Mouse (Mus musculus): ENCODE measurements around the gene Fndc8.
"Not testable (repeated sequence)": the region's sequence is repeated elsewhere in the genome, so short reads cannot be mapped to it uniquely, and the experiment has no call there.

Gene Fndc8

GRCm38 (mm10) chr11:82920768-82921167 is 28.8 kb downstream of the Fndc8 start:
- DNase-seq, result no peak

DNA sequence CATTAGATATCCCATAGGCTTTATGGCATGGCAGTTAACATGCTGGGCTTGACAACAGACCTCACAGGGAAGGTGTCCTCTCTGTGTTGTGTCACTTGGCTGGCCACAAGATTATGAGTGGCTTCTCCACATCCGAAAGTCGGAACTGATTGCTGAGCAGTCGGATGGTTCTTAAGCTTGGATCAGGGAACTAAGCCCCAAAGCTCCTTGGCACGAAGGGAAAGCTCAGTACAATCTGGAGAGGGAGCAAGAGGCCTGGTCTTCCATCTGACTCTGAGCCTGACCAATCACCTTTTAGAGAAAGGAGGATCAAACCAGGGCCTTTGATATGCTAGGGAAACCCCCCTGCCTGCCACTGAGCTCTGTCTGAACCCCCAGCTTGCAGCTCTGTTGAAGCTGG is 29.8 kb downstream of the Fndc8 start:
- DNase-seq, result no peak

DNA sequence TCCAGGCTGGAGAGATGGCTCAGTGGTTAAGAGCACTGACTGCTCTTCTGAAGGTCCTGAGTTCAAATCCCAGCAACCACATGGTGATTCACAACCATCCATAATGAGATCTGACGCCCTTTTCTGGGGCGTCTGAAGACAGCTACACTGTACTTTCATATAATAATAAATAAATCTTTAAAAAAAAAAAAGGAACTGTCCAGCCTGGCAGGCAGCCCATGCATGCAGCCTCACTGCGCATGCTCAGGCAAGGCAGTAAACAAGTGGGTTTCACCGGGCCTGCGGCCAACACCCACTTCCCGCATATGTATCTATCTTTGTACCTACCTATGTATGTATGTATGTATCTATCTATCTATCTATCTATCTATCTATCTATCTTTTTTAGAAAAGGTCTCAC is 32.0 kb downstream of the Fndc8 start:
- not testable (repeated sequence) for DNase-seq

DNA sequence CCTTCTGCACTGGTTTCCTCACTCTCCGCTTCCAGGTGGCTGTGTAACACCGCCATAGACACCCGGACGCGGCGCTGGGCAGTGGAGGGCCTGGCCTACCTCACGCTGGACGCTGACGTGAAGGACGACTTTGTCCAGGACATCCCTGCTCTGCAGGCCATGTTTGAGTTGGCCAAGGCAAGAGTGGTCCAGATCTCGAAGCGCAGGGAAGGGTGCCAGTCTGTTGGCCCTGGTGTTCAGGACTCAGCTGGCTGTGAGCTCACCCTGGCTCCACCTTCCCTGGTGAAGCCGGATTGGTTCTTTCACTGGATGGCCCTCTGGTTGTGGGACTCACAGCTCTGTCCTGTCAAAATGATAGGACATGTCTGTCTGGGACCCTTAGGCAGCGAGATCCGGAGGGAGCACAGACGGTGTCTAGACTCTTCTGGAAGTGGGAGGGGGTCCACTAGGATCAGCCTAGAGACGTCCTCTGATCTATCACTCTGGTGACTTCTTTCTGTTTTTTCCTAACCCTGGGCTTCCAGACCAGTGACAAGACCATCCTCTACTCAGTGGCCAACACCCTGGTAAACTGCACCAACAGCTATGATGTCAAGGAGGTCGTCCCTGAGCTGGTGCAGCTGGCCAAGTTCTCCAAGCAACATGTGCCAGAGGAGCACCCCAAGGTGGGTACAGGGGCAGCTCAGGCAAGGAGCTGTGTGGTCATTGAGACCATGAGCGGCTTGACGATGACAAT is 37.1 kb downstream of the Fndc8 start:
- no peak for DNase-seq

DNA sequence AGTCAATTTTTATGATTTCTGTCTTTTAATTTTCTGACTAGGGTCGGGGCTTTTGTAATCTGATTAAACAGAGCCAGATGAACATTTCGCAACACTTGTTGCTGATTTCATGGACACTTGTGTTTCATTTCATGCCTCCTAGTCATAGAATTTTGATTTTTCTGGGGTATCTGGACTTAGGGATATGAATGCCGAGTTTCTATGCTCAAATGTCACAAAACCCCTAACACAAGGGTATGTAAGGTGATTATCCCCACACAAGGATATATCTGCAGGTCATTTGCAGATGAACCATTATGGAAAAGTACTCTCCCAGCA is 37.7 kb downstream of the Fndc8 start:
- no peak for DNase-seq

DNA sequence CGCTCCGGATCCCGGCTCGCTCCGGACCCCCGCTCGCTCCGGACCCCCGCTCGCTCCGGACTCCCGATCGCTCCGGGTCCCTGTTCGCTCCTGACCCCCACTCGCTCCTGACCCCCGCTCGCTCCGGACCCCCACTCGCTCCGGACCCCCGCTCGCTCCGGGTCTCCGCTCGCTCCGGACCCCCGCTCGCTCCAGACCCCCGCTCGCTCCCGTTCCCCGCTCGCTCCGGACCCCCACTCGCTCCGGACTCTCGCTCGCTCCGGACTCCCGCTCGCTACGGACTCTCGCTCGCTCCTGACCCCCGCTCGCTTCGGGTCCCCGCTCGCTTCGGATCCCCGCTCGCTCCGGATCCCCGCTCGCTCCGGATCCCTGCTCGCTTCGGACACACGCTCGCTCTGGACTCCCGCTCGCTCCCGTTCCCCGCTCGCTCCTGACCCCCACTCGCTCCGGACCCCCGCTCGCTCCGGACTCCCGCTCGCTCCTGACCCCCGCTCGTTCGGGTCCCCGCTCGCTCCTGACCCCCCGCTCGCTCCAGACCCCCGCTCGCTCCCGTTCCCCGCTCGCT is 38.5 kb downstream of the Fndc8 start:
- not testable (repeated sequence) for DNase-seq

DNA sequence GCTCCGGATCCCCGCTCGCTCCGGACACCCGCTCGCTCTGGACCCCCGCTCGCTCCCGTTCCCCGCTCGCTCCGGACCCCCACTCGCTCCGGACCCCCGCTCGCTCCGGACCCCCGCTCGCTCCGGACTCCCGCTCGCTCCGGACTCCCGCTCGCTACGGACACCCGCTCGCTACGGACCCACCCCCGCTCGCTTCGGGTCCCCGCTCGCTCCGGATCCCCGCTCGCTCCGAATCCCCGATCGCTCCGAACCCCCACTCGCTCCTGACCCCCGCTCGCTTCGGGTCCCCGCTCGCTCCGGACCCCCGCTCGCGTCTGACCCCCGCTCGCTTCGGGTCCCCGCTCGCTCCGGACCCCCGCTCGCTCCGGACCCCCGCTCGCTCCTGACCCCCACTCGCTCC is 39.2 kb downstream of the Fndc8 start:
- DNase-seq, result not testable (repeated sequence)

- not testable (repeated sequence) for DNase-seq
Observed at GRCm38 (mm10) chr11:82931671-82932450, 39.9 kb downstream of the Fndc8 start.

DNA sequence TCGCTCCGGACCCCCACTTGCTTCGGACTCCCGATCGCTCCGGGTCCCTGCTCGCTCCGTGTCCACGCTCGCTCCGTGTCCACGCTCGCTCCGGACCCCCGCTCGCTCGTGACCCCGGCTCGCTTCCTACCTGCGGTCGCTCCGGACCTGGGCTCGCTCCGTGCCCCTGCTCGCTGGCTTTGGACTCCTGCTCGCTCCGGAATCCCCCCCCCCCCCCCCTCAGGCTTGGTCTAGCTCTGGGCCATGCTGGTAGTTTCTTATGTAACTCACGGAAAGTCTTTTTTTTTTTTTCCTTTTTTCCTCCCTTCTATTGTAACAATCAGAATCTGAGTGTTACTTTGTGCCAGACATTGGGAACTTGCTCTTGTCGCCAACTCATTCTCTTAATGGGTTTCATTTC is 41.3 kb downstream of the Fndc8 start:
- DNase-seq, result no peak

- peak; percentile 25 to 45 for DNase-seq
Observed at GRCm38 (mm10) chr11:82943336-82943735, 51.4 kb downstream of the Fndc8 start.

GRCm38 (mm10) chr11:82945636-82946035 is 53.7 kb downstream of the Fndc8 start:
- DNase-seq, result no peak

- DNase-seq, result peak; percentile 48 to 57
Observed at GRCm38 (mm10) chr11:82947457-82947856, 55.5 kb downstream of the Fndc8 start.

- no peak for DNase-seq
Observed at GRCm38 (mm10) chr11:82949036-82949435, 57.1 kb downstream of the Fndc8 start.

Measured in thymus, postnatal 36 days (tissue).